Mouse (Mus musculus): ENCODE data around the gene Apobec4.
A peak's percentile ranks its signal among the peaks of the same experiment; 100 is the strongest.
"Not testable (repeated sequence)": the region's sequence is repeated elsewhere in the genome, so short reads cannot be mapped to it uniquely, and the experiment has no call there.

Apobec4 gene

DNA sequence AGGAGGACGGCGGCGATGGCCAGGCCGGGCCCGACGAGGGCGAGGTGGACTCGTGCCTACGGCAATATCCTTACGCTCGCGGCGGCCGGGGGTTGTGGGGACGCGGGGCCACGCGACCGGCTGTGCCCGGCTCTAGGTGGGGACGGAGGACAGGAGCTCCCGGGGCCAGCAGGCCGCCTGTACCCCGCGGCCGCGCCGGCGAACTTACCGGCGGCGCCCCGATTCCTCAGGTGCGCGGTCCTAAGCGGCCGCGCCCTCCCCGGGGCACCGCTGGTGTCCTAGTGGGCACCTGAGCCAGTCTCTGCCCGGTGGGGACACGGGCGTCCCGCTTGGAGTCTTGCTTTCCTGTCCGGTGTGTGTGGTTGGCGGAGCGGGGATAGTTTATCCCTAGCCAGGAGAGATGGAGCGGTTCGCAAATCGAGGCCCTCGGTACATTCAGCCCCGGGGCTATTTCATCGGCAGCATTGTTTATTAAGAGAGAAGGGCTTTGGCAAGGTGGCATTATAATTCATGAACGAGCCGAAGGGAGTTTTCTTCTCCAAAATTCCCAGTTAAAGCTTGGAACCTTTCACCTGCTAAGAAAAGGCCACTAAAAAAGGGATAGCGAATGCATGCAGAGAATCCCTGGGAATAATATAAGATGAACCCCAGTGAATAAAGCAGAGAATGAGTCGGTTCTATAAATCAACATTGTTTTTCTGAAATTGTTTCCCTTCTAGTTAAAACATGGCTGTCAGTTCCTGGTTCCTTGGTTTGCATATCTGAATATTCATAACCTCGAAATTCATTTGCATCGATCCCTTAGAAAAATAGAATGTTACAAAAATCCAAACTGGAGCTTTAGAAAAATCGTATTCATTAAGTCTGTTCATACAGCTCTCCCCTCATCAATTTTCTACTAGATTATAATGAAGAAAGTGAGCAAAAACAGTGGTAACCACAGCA is 16.7 kb downstream of the Apobec4 start:
- no peak for DNase-seq (ENCODE audit: low spot score in 2 of 2)

DNA sequence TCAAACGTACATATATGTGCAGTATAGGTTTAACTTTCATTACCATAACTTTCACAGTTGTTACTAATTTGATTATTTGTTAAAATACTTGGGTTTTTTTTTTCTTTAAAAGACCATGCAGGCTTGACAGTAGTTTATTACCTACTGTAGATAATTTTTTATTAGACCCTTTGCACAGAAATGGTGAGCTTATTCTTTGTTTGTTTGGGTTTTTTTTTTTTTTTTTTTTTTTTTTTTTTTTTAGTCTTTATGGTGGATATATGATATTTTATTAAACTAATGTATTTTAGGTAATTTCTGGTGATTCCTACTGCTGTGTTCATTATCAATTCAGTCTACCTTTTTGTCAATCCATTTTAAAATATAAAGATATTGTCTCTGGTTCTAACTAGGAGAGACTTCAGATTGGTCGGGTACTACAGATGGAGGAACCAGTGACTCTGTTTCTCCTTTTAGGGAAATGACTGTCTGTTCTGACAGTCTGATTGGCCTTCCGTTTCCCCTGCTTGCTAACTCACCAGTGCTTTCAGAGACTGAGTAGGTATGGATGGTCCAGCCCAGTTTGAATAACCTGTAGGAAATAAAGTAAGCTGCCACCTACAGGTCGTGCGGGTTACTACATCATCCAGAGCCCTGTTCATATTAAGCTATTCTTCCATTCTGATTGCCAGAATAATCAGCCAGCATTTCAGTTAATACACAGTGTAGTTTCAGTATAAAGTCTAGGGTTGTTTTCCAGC is 17.6 kb downstream of the Apobec4 start:
- peak; percentile 54 to 73 for DNase-seq (ENCODE audit: low spot score in 2 of 2)

DNA sequence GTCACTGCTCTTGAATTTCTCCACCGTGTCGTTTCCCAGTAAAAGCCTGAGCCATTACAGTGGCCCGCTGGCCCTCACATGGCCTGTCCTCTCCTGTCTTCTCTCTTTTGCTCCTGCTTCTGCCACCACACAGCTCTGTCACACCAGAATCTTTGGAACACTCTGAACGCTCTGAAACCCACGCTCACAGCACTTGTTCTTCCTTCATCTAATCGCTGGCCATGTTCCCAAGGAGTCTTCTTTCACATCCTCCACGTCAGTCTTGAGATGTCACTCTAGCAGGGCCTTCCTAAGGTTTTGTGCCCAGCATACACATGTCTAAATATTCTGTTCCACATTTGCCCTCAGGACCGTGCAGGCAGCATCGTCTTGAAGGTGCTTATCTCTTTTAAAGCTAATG is 20.7 kb downstream of the Apobec4 start:
- no peak for DNase-seq (ENCODE audit: low spot score in 2 of 2)

DNA sequence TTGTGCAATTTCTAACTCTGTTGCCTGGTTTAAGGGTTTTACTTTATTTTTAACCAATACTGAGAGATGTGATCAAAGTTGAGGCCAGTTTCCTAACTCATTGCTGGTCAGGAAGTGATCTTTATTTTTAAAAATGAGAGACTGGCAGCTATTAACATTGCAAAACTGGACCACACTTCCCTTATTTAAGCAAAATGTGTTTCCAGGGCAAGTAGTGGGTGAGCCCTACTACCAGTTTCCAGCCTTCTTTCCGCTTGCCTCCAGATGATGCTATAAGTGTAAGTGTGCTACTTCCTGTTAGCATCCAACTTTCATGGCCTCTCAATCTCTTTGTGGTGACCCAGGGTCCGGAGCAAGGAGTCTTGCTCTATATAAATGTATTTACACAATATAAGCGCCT is 24.2 kb downstream of the Apobec4 start:
- not testable (repeated sequence) for DNase-seq (ENCODE audit: low spot score in 2 of 2)

DNA sequence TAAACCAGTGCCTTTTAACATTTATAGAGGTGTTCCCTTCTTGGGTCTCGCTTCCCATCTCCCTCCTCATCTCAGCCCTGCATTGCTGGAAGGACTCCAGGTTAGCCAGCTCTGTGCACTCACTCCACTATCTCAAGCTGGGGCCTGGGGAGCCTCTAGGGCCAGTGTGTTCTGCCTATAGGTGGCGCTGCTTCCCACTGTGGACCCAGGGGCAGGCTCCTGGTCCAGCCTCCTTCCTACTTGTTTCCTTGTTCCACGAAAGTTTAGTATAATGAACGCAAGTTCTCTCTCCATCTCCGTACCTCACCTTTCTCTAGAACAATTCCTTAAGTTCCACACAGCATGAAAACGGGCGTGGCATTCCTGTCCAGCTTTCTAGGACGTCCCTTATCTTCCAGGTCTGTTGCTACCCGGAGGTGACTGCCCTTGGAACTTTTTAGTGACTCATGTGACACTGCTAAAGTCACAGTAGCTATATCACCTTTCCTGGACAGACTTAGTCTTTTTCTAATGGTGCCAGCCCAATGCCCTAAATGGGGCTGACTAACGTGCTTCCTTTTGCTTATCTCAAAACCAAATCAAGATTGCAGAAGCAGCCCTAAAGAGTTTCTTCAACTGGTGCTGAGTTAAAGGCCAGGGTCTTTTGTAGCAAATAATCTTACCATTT is 28.9 kb downstream of the Apobec4 start:
- peak; percentile 32 to 73 for DNase-seq (ENCODE audit: low spot score in 2 of 2)

DNA sequence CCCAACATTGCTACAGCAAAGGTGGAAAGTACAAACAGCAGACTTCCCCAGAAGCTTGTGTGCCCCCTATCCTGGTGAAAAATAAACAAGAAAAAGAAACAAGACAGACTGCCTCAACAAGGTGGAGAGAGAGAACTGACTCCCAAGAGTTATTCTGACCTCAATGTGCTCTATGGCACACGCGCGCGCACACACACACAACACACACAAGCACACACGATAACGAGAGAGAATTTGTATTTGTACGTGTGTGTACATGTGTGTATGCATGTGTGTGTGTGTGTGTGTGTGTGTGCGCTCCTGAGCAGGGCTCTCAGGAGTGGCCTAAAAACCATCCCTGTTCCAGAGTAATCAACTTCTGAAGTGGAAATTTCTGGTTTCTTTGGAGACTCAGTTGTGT is 34.3 kb downstream of the Apobec4 start:
- no peak for DNase-seq (ENCODE audit: low spot score in 2 of 2)

DNA sequence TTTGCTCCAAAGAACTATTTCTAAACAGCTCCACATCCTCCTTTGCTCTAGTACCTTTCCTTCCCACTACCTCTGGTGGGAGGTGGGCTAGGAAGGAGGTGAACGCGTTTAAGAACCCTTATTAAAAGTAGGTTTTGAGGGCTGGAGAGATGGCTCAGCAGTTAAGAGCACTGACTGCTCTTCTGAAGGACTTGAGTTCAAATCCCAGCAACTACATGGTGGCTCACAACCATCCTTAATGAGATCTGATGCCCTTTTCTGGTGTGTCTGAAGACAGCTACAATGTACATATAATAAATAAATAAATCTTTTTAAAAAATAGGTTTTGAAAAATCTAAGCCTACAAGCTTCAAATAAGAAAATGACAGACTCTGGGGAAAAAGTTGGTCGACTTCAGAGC is 35.1 kb downstream of the Apobec4 start:
- DNase-seq (ENCODE audit: low spot score in 2 of 2): not testable (repeated sequence)

DNA sequence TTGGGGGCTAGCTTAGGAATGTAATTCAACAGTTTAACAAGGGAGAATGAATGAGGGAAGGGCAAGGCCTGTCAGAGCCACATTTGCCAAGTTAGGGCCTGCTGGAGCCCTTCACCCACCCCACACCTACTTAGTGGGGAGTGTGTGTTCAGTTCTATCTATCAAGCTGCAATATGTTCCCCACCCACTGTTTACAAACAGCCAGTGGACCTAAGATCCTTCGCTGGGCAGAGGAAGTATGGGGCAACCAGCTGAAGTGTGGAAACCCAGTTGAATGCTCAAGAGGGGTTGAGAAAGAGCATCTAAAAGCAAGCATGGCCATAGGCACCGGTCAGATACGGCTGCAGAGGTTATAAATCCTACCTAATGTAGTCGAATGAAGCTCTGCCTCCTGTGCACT is 36.6 kb downstream of the Apobec4 start:
- no peak for DNase-seq (ENCODE audit: low spot score in 2 of 2)

DNA sequence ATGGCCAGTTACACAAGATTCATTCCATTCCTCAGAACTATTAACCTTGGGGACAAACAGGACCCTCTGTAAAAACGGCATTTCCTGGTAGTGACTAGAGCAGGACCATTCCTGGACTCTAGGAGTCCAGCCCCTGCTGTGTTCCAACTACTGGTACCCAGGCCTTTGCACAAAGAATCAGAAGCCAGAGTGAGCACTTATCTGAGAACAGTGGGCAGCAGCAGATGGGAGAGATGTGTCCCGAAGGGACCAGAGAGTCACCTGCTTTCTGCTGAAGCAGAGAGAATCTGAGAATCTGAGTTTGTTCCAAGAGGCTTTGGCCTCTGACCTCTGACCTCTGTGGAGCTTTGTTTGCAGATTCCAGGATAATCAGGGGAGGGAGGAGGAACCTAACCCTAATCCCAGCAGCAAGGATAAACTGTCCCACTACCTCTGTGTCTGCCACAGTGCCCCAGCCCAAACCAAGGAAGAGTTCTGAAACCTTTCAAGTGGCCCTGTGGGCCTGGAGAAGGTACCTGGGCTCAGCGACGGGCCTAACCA is 37.8 kb downstream of the Apobec4 start:
- no peak for DNase-seq (ENCODE audit: low spot score in 2 of 2)

DNA sequence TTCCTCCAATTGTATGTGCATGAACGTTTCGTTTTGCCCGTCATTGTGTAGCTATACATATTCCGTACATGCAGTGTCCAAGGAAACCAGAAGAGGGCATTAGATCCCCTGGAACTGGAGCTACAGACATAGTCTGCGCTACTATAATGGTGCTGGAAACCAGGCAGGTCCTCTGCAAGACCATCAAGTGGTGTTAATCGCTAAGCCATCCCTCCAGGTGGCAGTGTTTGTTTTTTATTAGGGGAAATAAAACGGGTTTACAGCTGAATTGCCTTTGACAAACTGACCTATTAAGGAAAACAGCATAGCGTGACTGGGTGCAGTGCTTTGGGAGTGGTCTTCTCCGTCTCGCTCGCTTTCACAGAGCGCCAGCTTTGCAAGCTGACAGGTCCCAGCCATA is 39.9 kb downstream of the Apobec4 start:
- no peak for DNase-seq (ENCODE audit: low spot score in 2 of 2)

DNA sequence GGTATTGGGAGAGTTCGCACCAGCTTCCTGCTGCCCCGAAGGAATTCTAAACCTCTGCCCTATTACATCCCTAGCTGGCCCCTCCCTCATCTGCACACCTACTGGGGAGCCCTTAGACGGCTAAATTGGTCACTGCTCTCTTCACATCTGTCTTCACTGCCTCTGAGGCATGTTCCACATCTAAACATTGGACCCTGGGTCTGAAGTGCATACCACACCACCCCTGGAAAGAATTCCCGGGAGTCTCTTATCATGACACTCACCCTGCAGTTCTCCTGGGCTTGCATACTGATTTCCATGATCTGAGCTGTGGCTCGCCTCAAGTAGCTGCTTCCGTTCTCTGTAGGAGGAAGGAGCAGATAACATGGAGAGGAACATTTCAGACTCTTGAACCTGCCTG is 40.5 kb downstream of the Apobec4 start:
- DNase-seq (ENCODE audit: low spot score in 2 of 2): no peak

DNA sequence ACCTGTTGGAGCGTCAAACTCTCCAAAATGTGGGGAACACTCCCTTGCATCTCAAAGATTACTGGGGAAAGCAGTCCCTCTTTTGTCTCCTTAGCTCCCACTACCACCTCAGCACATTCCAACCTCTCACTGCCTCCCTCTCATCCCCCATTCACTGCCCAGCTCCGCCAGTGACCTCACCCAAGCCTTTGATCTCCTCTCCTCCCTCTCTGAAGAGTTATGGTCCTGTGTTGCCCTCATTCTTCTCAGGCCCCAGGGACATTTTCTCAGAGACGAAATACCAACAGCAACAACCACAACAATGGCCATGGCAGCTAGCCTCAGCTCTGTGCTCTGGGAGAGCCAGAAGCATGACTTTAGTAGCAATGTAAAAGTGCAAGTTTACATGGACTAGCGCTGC is 40.9 kb downstream of the Apobec4 start:
- no peak for DNase-seq (ENCODE audit: low spot score in 2 of 2)

DNA sequence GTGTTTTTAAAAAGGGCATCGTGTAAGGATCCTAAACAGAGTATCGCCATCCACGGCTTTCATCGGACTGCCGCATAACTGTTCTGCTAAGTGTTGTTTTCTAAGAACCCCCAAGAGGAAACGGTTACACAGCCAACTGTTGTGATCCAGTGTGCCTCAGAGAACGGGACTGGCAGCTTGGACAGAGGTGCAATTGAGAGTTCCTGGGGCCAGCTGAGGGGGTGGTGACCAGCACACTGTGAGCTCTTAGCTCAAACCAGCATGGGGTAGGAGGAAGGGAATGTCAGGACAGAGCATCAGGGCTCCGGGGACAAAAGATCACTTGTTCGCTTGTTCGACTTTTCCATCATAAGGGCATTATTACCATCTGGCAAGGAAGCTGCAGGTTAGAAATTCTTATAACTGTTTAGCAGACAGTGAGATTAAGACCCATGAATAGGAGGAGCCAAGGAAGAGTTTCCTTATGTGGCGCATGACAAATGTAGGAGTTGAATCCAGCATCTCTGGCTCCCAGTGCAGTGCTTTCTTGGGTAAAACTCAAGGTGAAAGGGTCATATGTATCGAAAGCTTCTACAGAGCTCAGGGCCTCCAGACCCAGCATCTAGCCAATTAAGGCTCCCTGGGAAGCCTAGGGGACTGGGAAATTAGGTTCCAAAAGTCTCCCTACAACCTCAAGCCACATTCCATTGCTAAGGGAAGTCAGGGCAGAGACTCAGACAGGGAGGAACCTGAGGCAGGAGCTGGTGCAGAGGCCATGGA is 42.6 kb downstream of the Apobec4 start:
- no peak for DNase-seq (ENCODE audit: low spot score in 2 of 2)

DNA sequence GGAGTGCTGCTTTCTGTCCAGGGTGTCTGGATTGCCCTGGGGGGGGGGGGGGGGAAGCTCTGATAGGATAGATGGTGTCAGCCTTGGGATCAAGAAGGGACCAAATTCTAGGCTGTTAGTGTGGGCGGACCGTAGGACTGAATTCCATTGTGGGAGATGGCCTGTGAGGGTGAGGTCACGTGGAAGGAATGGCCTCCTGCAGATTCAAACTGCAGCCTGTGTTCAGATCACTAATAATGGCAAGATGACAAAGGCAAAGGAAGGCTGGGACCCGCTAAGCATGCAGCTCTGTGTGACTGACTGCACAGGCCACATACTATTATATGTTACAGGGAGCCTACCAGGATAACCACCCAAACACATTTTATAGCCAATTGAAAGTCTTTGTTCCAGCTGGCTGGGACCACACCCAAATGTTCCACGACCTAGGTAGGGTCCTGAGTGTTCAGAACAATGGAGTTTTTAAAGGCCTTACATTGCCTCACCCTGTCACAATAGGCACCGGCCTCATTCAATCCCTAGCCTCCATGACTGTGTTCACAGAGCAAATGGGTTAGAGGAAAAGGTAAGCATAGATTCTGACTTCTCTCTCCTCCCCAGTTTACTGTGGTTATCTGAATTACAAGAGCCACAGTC is 43.3 kb downstream of the Apobec4 start:
- no peak for DNase-seq (ENCODE audit: low spot score in 2 of 2)

DNA sequence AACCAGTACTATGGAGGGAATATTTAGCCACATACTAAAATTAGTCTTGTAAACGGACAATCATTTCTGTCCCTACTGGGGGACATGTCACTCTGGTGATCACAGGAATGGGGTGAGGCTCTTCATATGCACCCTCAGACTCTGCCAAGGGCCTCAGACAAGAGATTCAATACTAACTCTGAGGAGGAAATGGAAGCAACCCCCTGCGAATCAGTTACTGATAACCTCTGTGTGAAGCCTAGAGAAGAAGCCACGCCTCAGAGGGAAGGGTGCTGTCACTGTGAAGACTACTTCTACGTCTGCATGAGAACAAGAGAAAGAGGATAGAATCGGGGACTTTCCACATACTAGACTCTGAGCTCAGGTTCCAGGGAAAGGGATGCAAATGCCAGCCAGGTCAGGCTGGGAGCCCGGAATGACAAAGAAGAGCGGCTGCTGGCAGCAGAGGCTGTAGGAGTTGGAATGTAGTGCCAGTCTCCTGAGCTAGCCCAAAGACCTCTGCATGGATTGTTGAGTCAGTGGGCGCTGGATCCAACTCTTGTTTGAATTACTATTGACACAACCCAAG is 45.4 kb downstream of the Apobec4 start:
- DNase-seq (ENCODE audit: low spot score in 2 of 2): no peak

DNA sequence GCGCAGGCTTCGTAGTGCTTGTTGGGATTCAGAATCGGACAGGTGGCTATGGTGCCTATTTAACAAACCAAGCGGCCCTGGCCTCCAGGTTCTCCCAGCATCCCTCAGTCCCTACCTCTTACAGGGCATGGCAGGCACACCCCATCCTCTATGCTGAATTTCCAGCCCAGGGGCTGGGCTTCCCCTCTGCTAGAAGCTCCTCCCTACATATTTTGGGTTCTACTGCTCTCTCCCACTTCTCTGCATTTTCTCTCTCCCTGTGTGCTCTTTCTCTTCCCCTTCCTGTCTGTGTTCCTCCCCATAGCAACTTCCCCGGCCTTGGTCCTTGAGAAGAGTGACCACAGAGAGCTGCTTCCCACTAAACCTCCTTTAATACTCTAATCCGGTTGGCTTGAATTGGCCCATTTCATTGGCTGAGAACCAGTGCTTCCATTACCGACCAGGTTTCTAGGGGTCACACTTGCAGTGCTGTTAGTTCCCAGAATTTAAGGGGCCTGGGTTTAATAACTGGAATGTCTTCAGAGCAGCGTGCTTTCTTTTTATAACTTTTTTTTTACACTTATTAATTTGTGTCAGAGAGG is 46.4 kb downstream of the Apobec4 start:
- DNase-seq (ENCODE audit: low spot score in 2 of 2): no peak

DNA sequence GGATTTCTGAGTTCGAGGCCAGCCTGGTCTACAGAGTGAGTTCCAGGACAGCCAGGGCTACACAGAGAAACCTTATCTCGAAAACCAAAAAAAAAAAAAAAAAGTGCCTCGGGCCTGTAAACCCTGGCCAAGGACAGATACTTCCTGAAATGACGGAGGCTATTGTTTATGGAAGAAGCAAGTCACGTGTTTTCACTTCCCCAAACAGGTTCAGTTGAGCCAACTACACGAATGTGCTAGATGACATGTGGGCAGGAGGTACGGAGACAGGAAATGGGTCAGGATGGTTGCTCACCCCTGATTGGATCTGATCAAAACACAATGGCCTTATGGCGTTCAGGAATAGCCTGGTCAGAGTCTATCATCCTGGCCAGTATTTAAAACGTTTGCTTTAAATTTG is 47.8 kb downstream of the Apobec4 start:
- no peak for DNase-seq (ENCODE audit: low spot score in 2 of 2)

DNA sequence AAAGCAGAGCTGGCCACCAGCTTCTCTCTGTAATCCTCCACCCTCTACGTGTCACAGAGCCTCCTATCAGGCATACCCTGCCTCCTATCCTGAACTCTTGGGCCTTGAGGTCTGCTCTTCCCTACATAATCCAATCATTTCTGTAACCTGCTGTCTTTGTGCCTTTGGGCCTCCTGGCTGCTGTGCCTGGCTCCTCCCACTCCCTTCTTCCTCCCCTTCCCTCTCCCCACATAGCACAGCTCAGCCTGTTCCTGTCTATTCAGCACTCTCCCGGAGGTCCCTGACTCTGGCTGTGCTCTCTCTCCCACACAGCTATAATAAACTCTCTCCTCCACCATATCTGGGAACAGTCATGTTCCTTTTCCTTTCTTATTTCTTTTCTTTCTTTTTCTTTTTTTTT is 49.5 kb downstream of the Apobec4 start, which contains the start of gene Ncf2:
Ncf2 (plus strand) TSS at position 298 of the 400 bp plus-strand sequence.
- DNase-seq (ENCODE audit: low spot score in 2 of 2): peak in 1 of 2 experiments; percentile 26

DNA sequence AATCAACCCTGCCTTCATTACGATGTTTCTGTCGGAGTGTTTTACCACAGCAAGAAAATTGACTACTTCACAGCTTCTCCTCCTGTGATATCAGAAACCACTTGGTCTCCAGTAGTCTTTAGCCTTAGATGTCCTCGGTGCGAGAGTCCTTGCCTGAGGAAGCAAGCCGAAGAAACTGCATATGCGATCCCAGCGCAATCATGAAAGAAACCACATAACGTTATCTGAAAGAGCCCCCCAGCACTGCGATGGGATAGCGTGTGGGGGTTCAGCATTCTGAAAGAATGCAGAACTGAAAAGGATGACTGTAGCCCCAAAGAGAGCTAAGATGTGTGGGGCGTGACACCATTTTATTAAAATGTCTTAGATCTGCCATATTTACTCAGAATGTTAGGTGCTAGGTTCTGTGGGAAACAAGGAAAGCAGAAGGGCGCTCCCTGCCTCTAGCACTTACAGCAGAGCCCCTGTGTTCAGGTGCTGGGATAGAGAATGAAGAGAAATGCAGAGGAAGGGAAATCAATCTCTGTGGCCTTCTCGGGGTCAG is 50.4 kb downstream of the Apobec4 start:
- no peak for DNase-seq (ENCODE audit: low spot score in 2 of 2)

DNA sequence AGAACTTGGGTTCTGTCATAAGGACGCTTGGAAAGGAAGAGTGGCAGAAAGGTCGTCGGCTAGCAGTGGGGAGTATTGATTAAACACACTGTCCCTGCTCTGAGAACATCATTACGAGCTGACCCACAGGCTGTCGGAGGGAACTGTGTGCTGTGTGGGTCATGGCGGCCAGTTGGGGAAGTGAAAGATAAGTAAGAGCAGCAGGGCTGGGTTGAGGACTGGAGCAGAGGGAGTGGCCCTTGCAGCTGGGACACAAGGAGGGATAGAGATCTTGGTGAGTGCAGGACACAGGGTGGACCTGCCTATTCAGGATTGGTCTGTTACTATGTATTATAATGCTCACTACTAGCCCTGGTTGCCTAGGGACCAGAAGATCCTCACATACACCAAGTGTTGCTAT is 54.6 kb downstream of the Apobec4 start:
- no peak for DNase-seq (ENCODE audit: low spot score in 2 of 2)

Measured in urinary bladder, postnatal 4 days (tissue).